Mouse (Mus musculus) kidney, adult 11 months (tissue): ENCODE data around the gene Uqcc3.
"Not testable (repeated sequence)": the region's sequence is repeated elsewhere in the genome, so short reads cannot be mapped to it uniquely, and the experiment has no call there.

ENCODE experiments used
- DNase-seq: peaks from one replicate; pipeline ENCODE4 v3.0.0; 2022

Uqcc3 gene

GRCm38 (mm10) chr19:8892829-8893766 is 12.4 kb upstream of the Uqcc3 start, which contains the start of gene Ints5:
Ints5 (plus strand) TSS chr19:8893005.
- DNase-seq = peak; percentile 75

GRCm38 (mm10) chr19:8888511-8889385 is 8.0 kb upstream of the Uqcc3 start, which contains the start of the genes 1810009A15Rik and Gm49416:
1810009A15Rik (plus strand) TSS chr19:8888853.
Gm49416 (plus strand) TSS chr19:8888926.
- DNase-seq = peak; percentile 93

DNA sequence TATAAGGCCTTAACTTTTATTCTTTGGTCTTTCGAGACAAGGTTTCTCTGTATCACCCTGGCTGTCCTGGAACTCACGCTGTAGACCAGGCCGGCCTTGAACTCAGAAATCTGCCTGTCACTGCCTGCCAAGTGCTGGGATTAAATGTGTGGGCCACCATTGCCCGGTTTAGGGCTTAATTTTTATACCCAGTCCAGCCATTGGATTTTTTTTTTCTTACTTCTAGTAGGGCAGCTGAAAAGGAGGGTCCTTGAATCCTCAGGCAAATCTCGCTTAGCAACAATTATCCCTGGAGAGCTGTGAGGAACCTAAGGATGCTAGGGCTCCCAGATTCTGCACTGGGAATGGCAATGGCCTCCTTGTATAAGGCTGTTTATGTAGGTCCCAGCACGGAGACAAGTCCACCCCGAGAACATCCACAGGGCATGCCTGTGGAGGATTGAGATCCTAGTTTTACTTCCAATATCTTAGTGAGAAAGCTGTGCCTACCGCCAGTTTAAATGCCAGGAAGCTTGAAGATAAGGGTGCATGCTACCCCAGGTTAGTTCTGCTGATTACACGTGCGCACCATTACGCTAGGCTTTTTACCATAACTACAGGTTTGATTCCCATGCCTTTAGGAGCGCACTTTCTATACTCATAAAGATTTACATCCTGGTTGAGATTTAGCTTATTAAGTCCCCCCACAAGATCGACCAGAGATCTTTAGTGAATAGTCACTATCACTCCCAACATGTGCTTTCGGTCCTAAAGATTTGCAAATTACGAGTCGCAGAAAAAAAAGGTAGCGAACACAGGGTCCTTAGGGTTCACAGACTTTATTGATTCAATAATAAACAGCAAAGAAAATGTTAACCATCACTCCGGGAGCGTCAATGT is 7.1 kb upstream of the Uqcc3 start:
- DNase-seq = no peak

- no peak for DNase-seq
Measured at GRCm38 (mm10) chr19:8886916-8887584, 6.3 kb upstream of the Uqcc3 start.

DNA sequence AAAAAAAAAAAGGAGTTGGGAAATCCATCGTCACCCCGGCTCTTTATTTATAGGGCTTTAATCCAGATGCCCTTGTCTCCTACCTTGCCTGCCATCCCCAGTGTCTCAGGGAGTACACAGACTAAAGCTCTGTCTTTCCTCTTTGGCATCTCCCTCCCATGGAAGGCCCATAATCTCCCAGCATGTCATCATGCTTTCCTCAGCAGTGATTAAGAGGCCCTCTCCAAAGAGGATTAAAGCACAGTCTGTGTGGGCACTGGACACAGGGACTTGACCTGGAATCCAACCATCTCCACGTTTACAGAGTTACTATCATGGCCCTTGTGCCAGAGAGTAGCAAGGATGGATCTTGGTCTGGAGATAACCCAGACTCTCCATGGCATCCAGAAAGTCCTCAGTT is 2.9 kb upstream of the Uqcc3 start, which contains the start of the genes Lbhd1 and Gm49403:
Gene Lbhd1, plus strand, starts transcription at position 117 of the 400 bp plus-strand sequence.
Gene Gm49403, plus strand, starts transcription at position 315 of the 400 bp plus-strand sequence.
- no peak for DNase-seq

DNA sequence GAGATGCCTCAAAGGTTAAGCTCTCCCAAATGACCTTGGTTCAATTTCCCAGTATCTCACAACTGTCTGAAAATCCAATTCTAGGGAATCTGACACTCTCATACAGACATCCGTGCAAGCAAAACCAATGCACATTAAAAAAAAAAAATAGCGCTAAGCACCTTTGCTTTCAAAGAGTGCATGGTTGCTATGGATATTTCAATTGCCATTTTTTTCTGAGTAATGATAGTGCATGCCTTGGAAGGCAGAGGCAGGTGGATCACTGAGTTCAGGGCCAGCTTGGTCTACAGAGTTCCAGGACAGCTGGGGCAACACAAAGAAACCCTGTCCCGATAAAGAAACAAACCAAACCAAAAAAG is 290 bp upstream of the Uqcc3 start:
- DNase-seq = no peak

GRCm38 (mm10) chr19:8875031-8875430 is 5.7 kb downstream of the Uqcc3 start:
- DNase-seq = no peak

DNA sequence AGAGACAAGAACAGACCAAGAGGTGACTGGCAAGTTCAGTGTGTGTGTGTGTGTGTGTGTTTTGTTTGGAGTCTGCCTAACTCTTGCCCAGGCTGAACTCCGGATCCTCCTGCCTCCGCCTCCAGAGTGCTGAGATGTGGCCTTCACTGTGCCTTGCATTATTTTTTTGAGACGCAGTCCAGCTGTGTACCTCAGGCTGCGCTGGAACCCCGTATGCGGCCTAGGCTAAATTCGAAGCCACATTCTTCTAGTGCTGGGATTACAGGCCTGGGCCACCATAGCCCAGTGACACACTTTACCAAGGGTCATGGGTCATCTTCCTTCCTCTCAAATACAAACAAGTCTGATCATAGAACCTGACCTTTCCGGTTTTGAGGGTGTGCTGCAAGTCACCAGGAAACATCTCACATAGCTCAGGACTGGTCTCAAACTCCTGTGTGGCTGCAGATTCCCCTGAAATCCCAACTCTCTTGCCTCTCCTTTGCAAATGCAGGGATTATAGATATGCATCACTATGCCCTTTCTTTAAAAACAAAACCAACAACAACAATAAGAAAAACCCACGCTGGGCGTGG is 8.4 kb downstream of the Uqcc3 start:
- no peak for DNase-seq

DNA sequence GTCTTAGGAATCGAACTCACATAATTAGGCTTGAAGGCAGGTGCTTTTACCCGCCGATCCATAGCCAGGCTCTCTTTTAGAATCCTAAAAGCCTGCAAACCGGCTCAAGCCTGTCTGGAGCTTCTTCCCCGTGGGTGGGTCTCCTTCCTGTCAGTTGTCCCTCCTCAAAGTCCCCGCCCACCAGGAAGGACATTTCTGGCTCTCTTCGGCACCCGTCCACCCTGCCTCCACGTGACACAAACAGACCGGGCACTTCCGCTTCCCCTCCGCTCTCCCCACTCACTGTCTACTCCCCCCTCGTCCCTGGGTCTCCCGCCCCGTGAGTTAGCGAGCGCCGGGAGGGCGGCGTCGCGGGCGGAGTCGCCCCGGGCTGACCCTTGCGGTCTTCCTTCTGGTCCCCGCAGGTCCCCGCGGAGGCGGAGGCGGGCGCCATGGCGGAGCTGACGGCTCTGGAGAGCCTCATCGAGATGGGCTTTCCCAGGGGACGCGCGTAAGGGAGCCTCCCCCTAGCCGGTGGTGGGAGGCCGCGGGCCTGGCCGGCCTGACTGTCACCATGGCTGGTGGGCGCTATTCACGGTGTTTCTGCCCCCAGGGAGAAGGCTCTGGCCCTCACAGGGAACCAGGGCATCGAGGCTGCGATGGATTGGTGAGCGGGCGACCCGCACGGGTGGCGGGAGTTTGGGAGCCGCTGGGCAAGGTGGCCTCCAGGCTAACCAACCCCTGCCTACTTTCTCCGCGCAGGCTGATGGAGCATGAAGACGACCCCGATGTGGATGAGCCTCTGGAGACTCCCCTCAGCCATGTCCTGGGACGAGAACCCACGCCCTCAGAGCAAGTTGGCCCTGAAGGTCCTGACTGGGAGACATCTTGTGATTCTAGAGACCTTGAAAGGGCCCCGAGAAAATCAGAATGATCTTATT is 9.2 kb downstream of the Uqcc3 start, which contains the start of gene Ubxn1:
Gene Ubxn1, plus strand, starts transcription at position 230 of the 920 bp plus-strand sequence.
- DNase-seq = peak; percentile 98

DNA sequence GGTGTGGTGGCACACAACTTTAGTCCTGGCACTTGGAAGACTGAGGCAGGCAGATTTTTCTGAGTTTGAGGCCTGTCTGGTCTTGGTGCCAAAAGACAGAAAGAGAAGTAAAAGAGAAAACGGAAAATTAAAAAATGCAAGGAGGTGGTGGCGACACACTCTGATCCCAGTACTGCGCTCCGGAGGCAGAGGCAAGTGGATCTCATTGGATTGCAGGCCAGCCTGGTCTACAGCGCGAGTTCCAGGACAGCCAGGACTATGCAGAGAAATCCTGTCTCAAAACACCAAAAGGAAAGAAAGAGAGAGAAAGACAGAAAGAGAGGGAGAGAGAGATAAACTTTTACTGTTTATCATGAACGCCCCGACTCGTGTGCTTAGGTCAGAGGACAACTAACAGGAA is 9.9 kb downstream of the Uqcc3 start:
- DNase-seq = no peak

DNA sequence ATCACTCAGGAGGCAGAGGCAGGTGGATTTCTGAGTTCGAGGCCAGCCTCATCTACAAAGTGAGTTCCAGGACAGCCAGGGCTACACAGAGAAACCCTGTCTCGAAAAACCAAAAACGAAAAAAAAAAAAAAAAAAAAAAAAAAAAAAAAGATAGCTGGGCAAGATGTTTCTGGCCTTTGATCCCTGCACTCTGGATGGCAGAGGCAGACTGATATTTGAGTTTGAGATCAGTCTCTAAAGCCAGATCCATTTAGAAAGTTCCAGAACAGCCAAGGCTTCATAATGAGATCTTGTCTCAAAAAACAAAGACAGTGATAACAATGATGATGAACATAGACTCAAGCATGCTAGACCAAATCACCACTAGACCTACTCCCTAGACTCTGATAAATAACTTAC is 10.3 kb downstream of the Uqcc3 start:
- DNase-seq = not testable (repeated sequence)

DNA sequence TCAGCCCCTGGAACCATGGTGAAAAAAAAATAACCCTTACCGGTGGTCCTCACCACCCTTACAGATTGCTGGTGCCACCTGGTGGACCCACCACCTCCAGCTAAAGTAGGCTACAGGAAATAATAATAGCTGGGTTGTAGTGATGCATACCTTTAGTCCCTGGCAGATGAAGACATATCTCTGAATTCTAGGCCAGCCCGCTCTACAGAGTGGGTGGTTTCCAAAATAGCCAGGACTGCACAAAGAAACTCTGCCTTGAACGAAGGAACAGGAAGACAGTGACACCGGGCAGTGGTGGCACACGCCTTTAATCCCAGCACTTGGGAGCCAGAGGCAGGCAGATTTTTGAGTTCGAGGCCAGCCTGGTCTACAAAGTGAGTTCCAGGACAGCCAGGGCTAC is 16.5 kb downstream of the Uqcc3 start:
- DNase-seq = no peak

- no peak for DNase-seq
Measured at GRCm38 (mm10) chr19:8859018-8859417, 21.7 kb downstream of the Uqcc3 start.

DNA sequence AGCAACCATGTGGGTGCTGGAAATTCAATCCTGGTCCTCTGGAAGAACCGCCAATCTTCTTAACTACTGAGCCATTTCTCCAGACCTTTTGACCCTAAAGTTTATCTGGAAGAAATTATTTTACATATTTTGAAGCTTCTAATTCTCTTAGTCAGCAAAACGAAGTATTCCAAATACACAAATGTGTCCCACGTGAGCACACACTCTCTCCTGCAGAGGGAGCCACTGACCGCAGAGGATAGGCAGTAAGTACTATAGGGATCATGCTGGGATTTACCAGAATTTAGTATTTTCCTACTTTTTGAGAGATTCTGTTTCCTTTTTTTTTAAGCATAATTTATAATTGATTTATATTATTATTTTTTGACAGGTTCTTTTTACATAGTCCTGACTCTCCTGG is 23.0 kb downstream of the Uqcc3 start:
- DNase-seq = peak; percentile 45

GRCm38 (mm10) chr19:8853117-8853516 is 27.6 kb downstream of the Uqcc3 start:
- DNase-seq = no peak

GRCm38 (mm10) chr19:8852236-8852928 is 28.3 kb downstream of the Uqcc3 start:
- DNase-seq = no peak

GRCm38 (mm10) chr19:8851639-8852038 is 29.1 kb downstream of the Uqcc3 start:
- no peak for DNase-seq

GRCm38 (mm10) chr19:8850402-8850901 is 30.3 kb downstream of the Uqcc3 start, which contains the start of gene Lrrn4cl:
Lrrn4cl (plus strand) TSS chr19:8850768.
- DNase-seq = no peak

- DNase-seq = no peak
Measured at GRCm38 (mm10) chr19:8848356-8848755, 32.4 kb downstream of the Uqcc3 start.
